Mouse (Mus musculus) megakaryocyte-erythroid progenitor cell, adult 5-6 weeks (primary cell): Measurements from ENCODE around the gene Gm49336. TPM values are rescaled to one million over a fixed set of nuclear protein-coding genes. Genes with fewer than 3 reads are reported as not detected.

Source experiments
- ATAC-seq: replicated peaks from 2 replicates; pipeline ENCODE4 v1.8.0; 2016; ENCODE audit warnings: mild to moderate bottlenecking, inconsistent platforms; ENCODE audit not compliant: severe bottlenecking, poor library complexity, low FRiP score, low TSS enrichment
- total RNA-seq, 2 experiments: library from RNA; stranded (forward) in 1 of 2; stranded (reverse) in 1 of 2; fragments of 200-1000, 215-1000 nt in 1 of 2; fragments of >200 nt in 1 of 2; fragmentation: Nextera tagmentation in 1 of 2; gene quantifications; 2 replicates each; pipeline ENCODE4 v1.2.3; 2014 to 2017

Gene Gm49336
- 76.3 and 83.0 TPM in 2 replicates for total RNA-seq (2014; fragmentation: Nextera tagmentation)
- 95.0 and 143 TPM in 2 replicates for total RNA-seq (2017)

GRCm38 (mm10) chr14:60251281-60252003 is at the start of gene Gm49336, which contains the start of gene Nupl1:
Gm49336 (minus strand) TSS chr14:60251507.
Nupl1 (minus strand) TSS chr14:60251431.
- ATAC-seq, result peak; percentile 97

- no peak for ATAC-seq
Observed at GRCm38 (mm10) chr14:60301024-60301423, 49.7 kb upstream of the Gm49336 start.

GRCm38 (mm10) chr14:60300224-60300991 is 49.1 kb upstream of the Gm49336 start:
- no peak for ATAC-seq

- no peak for ATAC-seq
Observed at GRCm38 (mm10) chr14:60295531-60295930, 44.2 kb upstream of the Gm49336 start.

- ATAC-seq, result no peak
Observed at GRCm38 (mm10) chr14:60290363-60290762, 39.1 kb upstream of the Gm49336 start.

GRCm38 (mm10) chr14:60286194-60286863 is 35.0 kb upstream of the Gm49336 start:
- no peak for ATAC-seq

- no peak for ATAC-seq
Observed at GRCm38 (mm10) chr14:60275301-60276276, 24.3 kb upstream of the Gm49336 start.

GRCm38 (mm10) chr14:60273346-60273745 is 22.0 kb upstream of the Gm49336 start:
- ATAC-seq, result no peak

GRCm38 (mm10) chr14:60269333-60269732 is 18.0 kb upstream of the Gm49336 start:
- ATAC-seq, result no peak

GRCm38 (mm10) chr14:60264990-60265876 is 13.9 kb upstream of the Gm49336 start, which contains the start of gene Mtmr6:
Mtmr6 (plus strand) TSS chr14:60265228.
- peak; percentile 99 for ATAC-seq

- ATAC-seq, result no peak
Observed at GRCm38 (mm10) chr14:60262316-60262715, 11.0 kb upstream of the Gm49336 start.

GRCm38 (mm10) chr14:60257851-60258250 is 6.5 kb upstream of the Gm49336 start:
- no peak for ATAC-seq

- no peak for ATAC-seq
Observed at GRCm38 (mm10) chr14:60257101-60257500, 5.8 kb upstream of the Gm49336 start.

GRCm38 (mm10) chr14:60256356-60256755 is 5.0 kb upstream of the Gm49336 start:
- ATAC-seq, result no peak

GRCm38 (mm10) chr14:60254774-60255173 is 3.5 kb upstream of the Gm49336 start:
- ATAC-seq, result no peak

GRCm38 (mm10) chr14:60253466-60253865 is 2.2 kb upstream of the Gm49336 start:
- no peak for ATAC-seq

GRCm38 (mm10) chr14:60252004-60253000 is 995 bp upstream of the Gm49336 start:
- ATAC-seq, result no peak
